Mouse (Mus musculus): ENCODE data around the gene Fv1. TPM values are rescaled to one million over a fixed set of nuclear protein-coding genes. Genes with fewer than 3 reads are reported as not detected.
A peak's percentile ranks its signal among the peaks of the same experiment; 100 is the strongest.
"Not testable (repeated sequence)": the region's sequence is repeated elsewhere in the genome, so short reads cannot be mapped to it uniquely, and the experiment has no call there.

Gene Fv1
- polyA plus RNA-seq, 1 experiment from 2014 or later: 10.7 TPM

GRCm38 (mm10) chr4:147866793-147867192 is 2.0 kb upstream of the Fv1 start:
- not testable (repeated sequence) for H3K27ac ChIP-seq (replicated peaks); H3K4me3 ChIP-seq; ATAC-seq (ENCODE audit: low FRiP score, low read depth); H3K9ac ChIP-seq; H3K9me3 ChIP-seq; H3K27me3 ChIP-seq
- WGBS: 55% methylated on average over 3 of the region's 3 CpGs
- Histone ChIP-seq H3K36me3 (peaks cover 25% of the 10 kb centered on the region), H3K4me1 (replicated peaks) (peaks cover 27% of the 10 kb centered on the region), H3K4me2 (0 out of 2 replicates have a peak overlapping the region, but pooled peaks have one; percentile 85)

GRCm38 (mm10) chr4:147867563-147868449 is 973 bp upstream of the Fv1 start:
- Histone ChIP-seq H3K27me3 (no peaks in the 10 kb centered on the region), H3K4me3 (peak overlapping the region; percentile 94), H3K27ac (replicated peaks) (peak overlapping the region; percentile 87), H3K9me3 (no peaks in the 10 kb centered on the region), H3K36me3 (peaks cover 25% of the 10 kb centered on the region), H3K4me2 (peak overlapping the region; percentile 85), H3K4me1 (replicated peaks) (peaks cover 27% of the 10 kb centered on the region), H3K9ac (peak overlapping the region; percentile 74)
- 6% methylated on average over 22 of the region's 22 CpGs for WGBS
- ATAC-seq (ENCODE audit: low FRiP score, low read depth): peak; percentile 4; the same call in 1 of the 2 replicates

- Histone ChIP-seq H3K9me3 (no peaks in the 10 kb centered on the region), H3K4me2 (peak overlapping the region; percentile 85), H3K27me3 (no peaks in the 10 kb centered on the region), H3K4me1 (replicated peaks) (peaks cover 27% of the 10 kb centered on the region), H3K36me3 (peaks cover 33% of the 10 kb centered on the region), H3K27ac (replicated peaks) (peak overlapping the region; percentile 52), H3K4me3 (peak overlapping the region; percentile 94), H3K9ac (peak overlapping the region; percentile 41)
- 16% methylated on average over 5 of the region's 5 CpGs for WGBS
- ATAC-seq (ENCODE audit: low FRiP score, low read depth): no peak
Observed at GRCm38 (mm10) chr4:147869238-147869637, 459 bp downstream of the Fv1 start.

GRCm38 (mm10) chr4:147875852-147876575 is 7.2 kb downstream of the Fv1 start:
- ATAC-seq (ENCODE audit: low FRiP score, low read depth): no peak
- Histone ChIP-seq H3K36me3 (peaks cover 82% of the 10 kb centered on the region), H3K27ac (replicated peaks) (no peak overlapping the region), H3K9ac (no peak overlapping the region), H3K9me3 (no peaks in the 10 kb centered on the region), H3K4me1 (replicated peaks) (no peaks in the 10 kb centered on the region), H3K4me2 (no peak overlapping the region), H3K4me3 (no peak overlapping the region), H3K27me3 (no peaks in the 10 kb centered on the region)
- 87% methylated on average over 4 of the region's 4 CpGs for WGBS

DNA sequence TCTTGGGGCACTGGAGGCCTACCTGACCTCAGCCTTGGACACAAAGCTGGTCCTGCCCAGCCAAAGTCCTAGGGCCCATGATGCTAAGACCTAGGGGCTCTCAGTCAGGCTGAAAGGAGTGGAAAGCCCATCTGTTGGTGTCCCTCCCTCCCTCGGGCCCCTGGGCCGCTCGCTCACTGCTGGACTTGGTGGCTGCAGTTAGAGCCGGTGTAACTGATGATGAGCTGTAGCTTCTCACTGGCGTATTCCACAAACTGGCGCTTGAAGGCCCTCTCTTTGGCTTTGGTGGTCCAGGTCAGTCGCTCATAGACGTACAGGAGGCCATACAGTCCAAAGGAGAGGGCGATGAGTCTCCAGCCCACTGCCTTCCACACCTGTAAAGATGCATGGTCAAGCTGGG is 9.8 kb downstream of the Fv1 start:
- Histone ChIP-seq H3K4me1 (replicated peaks) (no peaks in the 10 kb centered on the region), H3K4me3 (no peak overlapping the region), H3K27me3 (no peaks in the 10 kb centered on the region), H3K9ac (no peak overlapping the region), H3K27ac (replicated peaks) (no peak overlapping the region), H3K36me3 (peaks cover 88% of the 10 kb centered on the region), H3K9me3 (no peaks in the 10 kb centered on the region), H3K4me2 (no peak overlapping the region)
- WGBS: 98% methylated on average over 9 of the region's 9 CpGs
- no peak for ATAC-seq (ENCODE audit: low FRiP score, low read depth)

DNA sequence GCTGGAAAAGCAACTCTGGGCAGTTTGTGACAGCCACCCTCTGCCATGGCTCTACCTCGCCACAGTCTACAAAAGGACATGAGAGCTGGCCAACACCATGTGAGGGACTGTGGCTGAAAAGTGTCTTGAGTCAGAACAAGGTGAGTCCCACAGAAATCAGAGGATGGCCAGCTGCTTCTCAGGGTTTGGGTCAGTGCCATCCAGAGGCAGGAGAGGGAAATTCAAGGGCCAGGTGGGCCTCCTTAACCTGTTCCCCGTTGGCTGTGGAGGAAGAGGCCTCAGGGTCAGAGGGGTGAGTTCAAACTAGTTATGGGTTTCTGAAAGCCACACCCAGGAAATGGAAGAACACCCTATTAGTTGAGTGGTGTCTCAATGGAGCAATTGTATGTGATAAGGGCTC is 10.7 kb downstream of the Fv1 start:
- H3K4me3 ChIP-seq: no peak overlapping the region
- no peak for ATAC-seq (ENCODE audit: low FRiP score, low read depth)
- WGBS: 72% methylated on average over 2 of the region's 2 CpGs
- no peaks in the 10 kb centered on the region for H3K9me3 ChIP-seq
- no peak overlapping the region for H3K27ac ChIP-seq (replicated peaks)
- H3K27me3 ChIP-seq: no peaks in the 10 kb centered on the region
- H3K4me2 ChIP-seq: no peak overlapping the region
- peaks cover 86% of the 10 kb centered on the region for H3K36me3 ChIP-seq
- no peak overlapping the region for H3K9ac ChIP-seq
- no peaks in the 10 kb centered on the region for H3K4me1 ChIP-seq (replicated peaks)

DNA sequence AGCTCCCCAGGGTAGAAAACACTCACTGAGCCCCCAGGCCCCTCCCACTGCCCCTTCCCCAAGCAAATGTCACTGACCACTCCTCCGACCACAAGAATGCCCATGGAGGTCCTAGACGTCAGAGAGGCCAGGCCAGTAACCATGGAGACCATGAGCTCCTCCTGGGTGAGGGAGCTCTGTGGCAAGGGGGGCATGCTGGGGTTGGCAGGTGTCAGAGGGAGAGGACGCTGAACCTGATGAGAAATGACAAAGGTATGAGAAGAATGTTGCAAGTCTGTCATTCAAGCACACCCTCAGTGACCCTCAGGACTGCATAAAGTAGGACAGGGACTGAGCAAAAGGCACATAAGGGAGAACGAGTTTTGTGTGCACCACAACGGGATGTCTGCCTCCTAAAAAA is 11.1 kb downstream of the Fv1 start:
- Histone ChIP-seq H3K9ac (no peak overlapping the region), H3K9me3 (no peaks in the 10 kb centered on the region), H3K4me1 (replicated peaks) (no peaks in the 10 kb centered on the region), H3K27ac (replicated peaks) (no peak overlapping the region), H3K4me3 (no peak overlapping the region), H3K27me3 (no peaks in the 10 kb centered on the region), H3K36me3 (peaks cover 86% of the 10 kb centered on the region), H3K4me2 (no peak overlapping the region)
- no peak for ATAC-seq (ENCODE audit: low FRiP score, low read depth)
- 61% methylated on average over 5 of the region's 5 CpGs for WGBS

DNA sequence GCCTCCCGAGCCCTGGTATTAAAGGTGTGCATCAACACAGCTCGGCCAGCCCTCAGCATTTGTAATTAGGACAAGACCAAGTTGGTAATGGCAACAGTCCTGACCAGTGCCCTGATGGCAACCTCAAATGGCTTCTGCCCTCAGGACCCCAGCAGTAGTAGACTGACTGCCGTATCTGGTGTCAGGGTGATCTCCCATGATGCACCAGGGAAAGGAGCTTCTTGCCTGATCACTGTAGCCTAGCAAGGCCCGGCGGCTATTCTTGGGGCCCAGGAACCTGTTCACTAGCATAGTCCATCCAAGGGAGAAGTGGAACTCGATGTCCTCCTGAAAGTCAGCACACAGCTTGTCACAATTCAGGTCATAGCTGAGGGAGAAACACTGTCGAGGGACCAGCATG is 13.0 kb downstream of the Fv1 start:
- no peak for ATAC-seq (ENCODE audit: low FRiP score, low read depth)
- Histone ChIP-seq H3K27ac (replicated peaks) (no peak overlapping the region), H3K9ac (no peak overlapping the region), H3K9me3 (no peaks in the 10 kb centered on the region), H3K27me3 (no peaks in the 10 kb centered on the region), H3K4me1 (replicated peaks) (no peaks in the 10 kb centered on the region), H3K4me3 (no peak overlapping the region), H3K36me3 (peaks cover 85% of the 10 kb centered on the region), H3K4me2 (no peak overlapping the region)
- WGBS: 98% methylated on average over 7 of the region's 7 CpGs

GRCm38 (mm10) chr4:147883041-147883440 is 14.3 kb downstream of the Fv1 start:
- WGBS: 81% methylated on average over 6 of the region's 6 CpGs
- Histone ChIP-seq H3K4me2 (no peak overlapping the region), H3K4me1 (replicated peaks) (no peaks in the 10 kb centered on the region), H3K4me3 (no peak overlapping the region), H3K27ac (replicated peaks) (no peak overlapping the region), H3K36me3 (peaks cover 94% of the 10 kb centered on the region), H3K27me3 (no peaks in the 10 kb centered on the region), H3K9ac (no peak overlapping the region), H3K9me3 (no peaks in the 10 kb centered on the region)
- ATAC-seq (ENCODE audit: low FRiP score, low read depth): no peak

- no peak overlapping the region for H3K4me3 ChIP-seq
- no peak for ATAC-seq (ENCODE audit: low FRiP score, low read depth)
- no peak overlapping the region for H3K4me2 ChIP-seq
- no peak overlapping the region for H3K27ac ChIP-seq (replicated peaks)
- H3K27me3 ChIP-seq: no peaks in the 10 kb centered on the region
- WGBS: 98% methylated on average over 3 of the region's 3 CpGs
- H3K36me3 ChIP-seq: peaks cover 94% of the 10 kb centered on the region
- H3K4me1 ChIP-seq (replicated peaks): no peaks in the 10 kb centered on the region
- H3K9ac ChIP-seq: no peak overlapping the region
- H3K9me3 ChIP-seq: no peaks in the 10 kb centered on the region
Observed at GRCm38 (mm10) chr4:147884138-147884537, 15.4 kb downstream of the Fv1 start.

DNA sequence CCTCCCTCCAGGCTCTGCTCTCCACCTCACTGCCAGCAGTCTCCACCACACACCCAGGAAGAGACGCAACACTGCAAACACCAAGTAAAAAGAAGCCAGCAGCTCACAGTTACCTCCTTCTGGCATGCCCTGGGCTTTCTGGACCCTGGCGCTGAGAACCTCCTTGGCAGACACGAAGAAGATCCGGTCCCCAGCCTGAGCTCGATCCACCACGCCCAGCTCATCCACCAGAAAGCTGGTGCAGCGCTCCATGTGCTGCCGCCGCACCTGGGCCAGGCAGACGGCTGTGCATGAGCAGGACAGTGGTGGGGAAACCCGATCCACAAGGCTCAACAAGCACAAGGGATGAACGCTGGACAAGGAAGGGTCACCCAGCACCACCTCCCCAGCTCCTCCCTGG is 17.4 kb downstream of the Fv1 start:
- Histone ChIP-seq H3K4me2 (no peak overlapping the region), H3K36me3 (peaks cover 91% of the 10 kb centered on the region), H3K27ac (replicated peaks) (no peak overlapping the region), H3K27me3 (no peaks in the 10 kb centered on the region), H3K4me1 (replicated peaks) (no peaks in the 10 kb centered on the region), H3K4me3 (no peak overlapping the region), H3K9me3 (no peaks in the 10 kb centered on the region), H3K9ac (no peak overlapping the region)
- WGBS: 96% methylated on average over 12 of the region's 12 CpGs
- no peak for ATAC-seq (ENCODE audit: low FRiP score, low read depth)

DNA sequence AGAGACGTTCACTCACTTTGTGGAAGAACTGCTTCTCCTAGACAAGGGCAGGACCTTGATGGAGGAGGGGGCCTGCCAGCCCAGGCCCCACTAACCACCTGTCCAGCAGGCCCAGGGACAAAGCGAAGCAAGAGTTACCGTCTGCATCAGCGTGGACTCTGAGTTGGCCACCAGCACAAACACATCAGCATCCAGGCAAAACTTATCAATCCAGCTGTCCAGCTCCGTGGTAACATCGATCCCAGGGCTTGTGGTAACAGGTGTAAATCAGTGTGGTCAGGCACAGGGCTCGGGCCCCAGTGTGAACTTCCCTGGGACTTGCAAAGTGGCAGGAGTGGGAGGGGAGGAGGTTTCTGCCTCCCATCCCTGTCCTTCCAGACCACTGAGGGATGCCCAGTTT is 18.5 kb downstream of the Fv1 start:
- WGBS: 93% methylated on average over 7 of the region's 7 CpGs
- H3K4me1 ChIP-seq (replicated peaks): no peaks in the 10 kb centered on the region
- ATAC-seq (ENCODE audit: low FRiP score, low read depth): no peak

More for the DNA sequence above, 18.5 kb downstream of the Fv1 start:
- Histone ChIP-seq H3K4me2 (no peak overlapping the region), H3K27ac (replicated peaks) (no peak overlapping the region), H3K4me3 (no peak overlapping the region), H3K9me3 (no peaks in the 10 kb centered on the region), H3K9ac (no peak overlapping the region), H3K27me3 (no peaks in the 10 kb centered on the region), H3K36me3 (peaks cover 89% of the 10 kb centered on the region)

All from hindbrain, embryonic 15.5 days (tissue).